Mouse (Mus musculus) CH12.LX (cell line): ENCODE measurements around the gene Clec4b1. TPM values are rescaled to one million over a fixed set of nuclear protein-coding genes. Genes with fewer than 3 reads are reported as not detected.
A peak's percentile ranks its signal among the peaks of the same experiment; 100 is the strongest.
"Not testable (repeated sequence)": the region's sequence is repeated elsewhere in the genome, so short reads cannot be mapped to it uniquely, and the experiment has no call there.

ENCODE experiments used
- DNase-seq: peaks from one replicate; pipeline ENCODE4 v3.0.0-alpha.2; 2013; ENCODE audit errors: extremely low read depth
- H3K27ac ChIP-seq: 2 replicates; pipeline ENCODE4 v1.5.1; 2012; ENCODE audit warnings: low read depth, mild to moderate bottlenecking, control low read depth, moderate library complexity; ENCODE audit not compliant: insufficient read depth
- H3K27me3 ChIP-seq: replicated peaks from 2 replicates; pipeline ENCODE3; 2012; ENCODE audit warnings: inconsistent platforms
- H3K36me3 ChIP-seq, 2 experiments: replicated peaks in 1 of 2; 2 replicates each; pipeline versions ENCODE3 to v1.6.1; 2012; ENCODE audit warnings: inconsistent platforms in 1 of 2, low read length in 1 of 2, mild to moderate bottlenecking in 1 of 2, mixed read lengths in 1 of 2, moderate library complexity in 1 of 2; ENCODE audit not compliant: control insufficient read depth in 1 of 2, insufficient read depth in 1 of 2
- H3K4me1 ChIP-seq, 2 experiments: 2 replicates each; pipeline ENCODE4 v1.6.1; 2012; ENCODE audit warnings: inconsistent platforms in 1 of 2, moderate library complexity in 1 of 2; ENCODE audit not compliant: insufficient read depth in 2 of 2, control insufficient read depth in 1 of 2
- H3K4me2 ChIP-seq: 2 replicates; pipeline ENCODE4 v1.6.1; 2012; ENCODE audit warnings: low read depth, mild to moderate bottlenecking, control low read depth; ENCODE audit not compliant: poor library complexity, insufficient read depth, severe bottlenecking
- H3K4me3 ChIP-seq, 3 experiments: fragments of 150-350 bp in 1 of 3; sonication (generic) in 1 of 3; replicated peaks in 1 of 3; 2 replicates each; pipeline versions ENCODE3 to v1.5.1; 2011 to 2012; ENCODE audit warnings: low read depth in 2 of 3, low read length in 2 of 3, mild to moderate bottlenecking in 2 of 3, moderate library complexity in 2 of 3, control low read depth in 1 of 3, improper control_type of control experiment in 1 of 3, inconsistent platforms in 1 of 3, mixed read lengths in 1 of 3; ENCODE audit not compliant: poor library complexity in 1 of 3
- H3K79me2 ChIP-seq: replicated peaks from 2 replicates; pipeline ENCODE4 v1.6.1; 2012; ENCODE audit warnings: mild to moderate bottlenecking, moderate library complexity; ENCODE audit not compliant: control insufficient read depth, poor library complexity, insufficient read depth, severe bottlenecking; ENCODE audit errors: extremely low read depth
- H3K9ac ChIP-seq: 2 replicates; pipeline ENCODE4 v1.6.1; 2012; ENCODE audit warnings: low read depth, mild to moderate bottlenecking, control low read depth, moderate library complexity; ENCODE audit not compliant: insufficient read depth
- H3K9me3 ChIP-seq: replicated peaks from 2 replicates; pipeline ENCODE3; 2012; ENCODE audit warnings: low read length, inconsistent platforms, mixed read lengths
- CHD1 ChIP-seq: IDR thresholded peaks from 2 replicates; pipeline ENCODE4 v1.6.1; 2012; ENCODE audit warnings: low read depth, low read length, improper control_type of control experiment, inconsistent platforms
- CHD2 ChIP-seq: IDR thresholded peaks from 2 replicates; pipeline ENCODE4 v1.6.1; 2011; ENCODE audit warnings: low read length, improper control_type of control experiment
- CTCF ChIP-seq, 2 experiments: IDR thresholded peaks in 1 of 2; conservative IDR thresholded peaks in 1 of 2; 2 replicates each; pipeline ENCODE4 v1.5.1; 2011 to 2012; ENCODE audit warnings: low read depth in 2 of 2, low read length in 2 of 2, improper control_type of control experiment in 1 of 2, inconsistent platforms in 1 of 2, mild to moderate bottlenecking in 1 of 2, moderate library complexity in 1 of 2
- E2F4 ChIP-seq: IDR thresholded peaks from 2 replicates; pipeline ENCODE4 v1.6.1; 2011; ENCODE audit warnings: low read depth, low read length, improper control_type of control experiment; ENCODE audit not compliant: insufficient replicate concordance
- ETS1 ChIP-seq: conservative IDR thresholded peaks from 2 replicates; pipeline ENCODE4 v1.6.1; 2012; ENCODE audit warnings: low read depth, mild to moderate bottlenecking, inconsistent platforms, low read length, improper control_type of control experiment, moderate library complexity
- GABPA ChIP-seq: IDR thresholded peaks from 2 replicates; pipeline ENCODE4 v1.6.1; 2012; ENCODE audit warnings: low read depth, low read length, improper control_type of control experiment, inconsistent platforms; ENCODE audit not compliant: insufficient replicate concordance
- HCFC1 ChIP-seq: IDR thresholded peaks from 2 replicates; pipeline ENCODE4 v1.6.1; 2012; ENCODE audit warnings: low read depth, mild to moderate bottlenecking, inconsistent platforms, low read length, improper control_type of control experiment
- JUND ChIP-seq: conservative IDR thresholded peaks from 2 replicates; pipeline ENCODE4 v1.6.1; 2011; ENCODE audit warnings: low read depth, low read length, improper control_type of control experiment
- KAT2A ChIP-seq: IDR thresholded peaks from 2 replicates; pipeline ENCODE4 v1.6.1; 2012; ENCODE audit warnings: low read length, improper control_type of control experiment, inconsistent platforms; ENCODE audit not compliant: insufficient replicate concordance
- MAX ChIP-seq: IDR thresholded peaks from 2 replicates; pipeline ENCODE4 v1.6.1; 2011; ENCODE audit warnings: low read length, improper control_type of control experiment
- MEF2A ChIP-seq: IDR thresholded peaks from 2 replicates; pipeline ENCODE4 v1.6.1; 2014; ENCODE audit warnings: low read depth, mild to moderate bottlenecking, inconsistent platforms, low read length, improper control_type of control experiment, borderline replicate concordance
- MXI1 ChIP-seq: IDR thresholded peaks from 2 replicates; pipeline ENCODE4 v1.6.1; 2011; ENCODE audit warnings: mild to moderate bottlenecking, low read depth, low read length, improper control_type of control experiment
- MYC ChIP-seq: IDR thresholded peaks from 2 replicates; pipeline ENCODE4 v1.6.1; 2011; ENCODE audit warnings: low read depth, mild to moderate bottlenecking, improper control_type of control experiment, low read length
- NRF1 ChIP-seq: IDR thresholded peaks from 2 replicates; pipeline ENCODE4 v1.6.1; 2014; ENCODE audit warnings: low read depth, mild to moderate bottlenecking, inconsistent platforms, low read length, improper control_type of control experiment, moderate library complexity
- PAX5 ChIP-seq: IDR thresholded peaks from 2 replicates; pipeline ENCODE4 v1.6.1; 2012; ENCODE audit warnings: low read length, inconsistent platforms, mixed read lengths
- POLR2A ChIP-seq: IDR thresholded peaks from 2 replicates; pipeline ENCODE4 v1.6.1; 2011; ENCODE audit warnings: low read depth, mild to moderate bottlenecking, improper control_type of control experiment, low read length
- RAD21 ChIP-seq: IDR thresholded peaks from 2 replicates; pipeline ENCODE4 v1.6.1; 2011; ENCODE audit warnings: low read depth, mild to moderate bottlenecking, low read length, improper control_type of control experiment, moderate library complexity
- RCOR1 ChIP-seq: conservative IDR thresholded peaks from 2 replicates; pipeline ENCODE4 v1.6.1; 2012; ENCODE audit warnings: low read depth, mild to moderate bottlenecking, inconsistent platforms, low read length, improper control_type of control experiment
- SIN3A ChIP-seq: IDR thresholded peaks from 2 replicates; pipeline ENCODE4 v1.6.1; 2012; ENCODE audit warnings: low read length, improper control_type of control experiment, inconsistent platforms
- SMC3 ChIP-seq: IDR thresholded peaks from 2 replicates; pipeline ENCODE4 v1.6.1; 2011; ENCODE audit warnings: low read depth, low read length, improper control_type of control experiment
- TBP ChIP-seq: conservative IDR thresholded peaks from 2 replicates; pipeline ENCODE4 v1.6.1; 2011; ENCODE audit warnings: low read depth, low read length, improper control_type of control experiment
- UBTF ChIP-seq: IDR thresholded peaks from 2 replicates; pipeline ENCODE4 v1.6.1; 2012; ENCODE audit warnings: low read depth, mild to moderate bottlenecking, inconsistent platforms, low read length, improper control_type of control experiment, moderate library complexity
- USF2 ChIP-seq: conservative IDR thresholded peaks from 2 replicates; pipeline ENCODE4 v1.6.1; 2011; ENCODE audit warnings: low read depth, low read length, improper control_type of control experiment
- ZC3H11A ChIP-seq: IDR thresholded peaks from 2 replicates; pipeline ENCODE4 v1.6.1; 2012; ENCODE audit warnings: low read depth, mild to moderate bottlenecking, inconsistent platforms, low read length, improper control_type of control experiment
- ZMIZ1 ChIP-seq: IDR thresholded peaks from 2 replicates; pipeline ENCODE4 v1.6.1; 2012; ENCODE audit warnings: low read depth, mild to moderate bottlenecking, inconsistent platforms, low read length, improper control_type of control experiment
- dilution Hi-C: fragments of 300-500 bp; cut with MboI; formaldehyde crosslinking; loops from 2 replicates; pipeline ENCODE4 v1.14.3; 2020; ENCODE audit warnings: low sequenced_read_pairs; ENCODE audit not compliant: extremely low pct_unique_long_range_greater_than_20kb, extremely low pct_ligation_motif_present
- in situ Hi-C: fragments of 300-500 bp; cut with MboI; formaldehyde crosslinking; loops from 3 replicates; pipeline ENCODE4 v1.14.3; 2019; ENCODE audit warnings: low sequenced_read_pairs, low pct_ligation_motif_present, low pct_unique_long_range_greater_than_20kb, mixed read lengths
- polyA plus RNA-seq: library from polyadenylated mRNA; unstranded; fragments of >175 nt; gene quantifications from 2 replicates; pipeline ENCODE4 v1.2.1, GENCODE M21; 2012; ENCODE audit warnings: low read depth; ENCODE audit not compliant: insufficient read length
- total RNA-seq, 2 experiments: library from RNA; depleted of rRNA; stranded (reverse); fragments of 300-350 nt in 1 of 2; fragments of >200 nt in 1 of 2; gene quantifications; 2 replicates each; pipeline ENCODE4 v1.2.3; 2012 to 2014

The Clec4b1 gene
- total RNA-seq (2012; rRNA removed) (not detected in 2 replicates), total RNA-seq (2014; rRNA removed) (not detected in 2 replicates), polyA plus RNA-seq (not detected in 2 replicates)

GRCm38 (mm10) chr6:123049742-123050372 is at the start of gene Clec4b1:
TSS of gene Clec4b1 (plus strand) at chr6:123049962.
- Histone ChIP-seq H3K9me3 (no peaks in the 10 kb centered on the region), H3K4me3 (no peak within 1 kb of the TSS), H3K4me2 (no peak within 1 kb of the TSS; the same call in 1 of the 2 replicates), H3K27me3 (peaks cover 28% of the 10 kb centered on the region), H3K27ac (no peak within 1 kb of the TSS), H3K36me3 (no peaks in the 10 kb centered on the region)
- DNase-seq: no peak
- dilution Hi-C loops: no loop called here
- in situ Hi-C loops: no loop called here
- TF ChIP-seq MEF2A (no peak), RAD21 (no peak), MYC (no peak), ZC3H11A (no peak), CHD1 (no peak), PAX5 (no peak), NRF1 (no peak), E2F4 (no peak), ZMIZ1 (no peak), ETS1 (no peak)
- TF ChIP-seq, all 38 proteins: peak for 0
- no peaks in the 10 kb centered on the region for H3K79me2 ChIP-seq
- 0 out of 4 replicates have a peak, but pooled peaks cover 0 to 2% of the 10 kb centered on the region in 2 experiments for H3K4me1 ChIP-seq
- no peak within 1 kb of the TSS for H3K9ac ChIP-seq

- H3K79me2 ChIP-seq, DNase-seq, H3K9ac ChIP-seq, H3K4me2 ChIP-seq, H3K9me3 ChIP-seq, H3K4me1 ChIP-seq, H3K27ac ChIP-seq, dilution Hi-C loops, H3K4me3 ChIP-seq, H3K36me3 ChIP-seq, H3K27me3 ChIP-seq: not testable (repeated sequence)
- in situ Hi-C loops: loop anchor here (10.0 kb wide), 1 partner anchor 110 kb away; no protein-coding TSS in a partner anchor
These were observed 45.1 kb upstream of the Clec4b1 start for GRCm38 (mm10) chr6:123004696-123005095.

GRCm38 (mm10) chr6:123005591-123005990 is 44.2 kb upstream of the Clec4b1 start:
- no peaks in the 10 kb centered on the region for H3K79me2 ChIP-seq
- H3K36me3 ChIP-seq: no peaks in the 10 kb centered on the region
- no peaks in the 10 kb centered on the region for H3K9me3 ChIP-seq
- no peaks in the 10 kb centered on the region for H3K4me1 ChIP-seq
- no peak overlapping the region for H3K4me2 ChIP-seq
- peak; percentile 30 for DNase-seq
- no peak overlapping the region for H3K27ac ChIP-seq
- no peak overlapping the region for H3K9ac ChIP-seq
- no peak overlapping the region for H3K4me3 ChIP-seq
- peaks cover 4% of the 10 kb centered on the region for H3K27me3 ChIP-seq
- in situ Hi-C loops (loop anchor here (10.0 kb wide), 1 partner anchor 111 kb away; no protein-coding TSS in a partner anchor), dilution Hi-C loops (no loop called here)
- TF ChIP-seq SIN3A: no peak
- no peak for TF ChIP-seq MAX
- no peak for TF ChIP-seq JUND
- TF ChIP-seq KAT2A: no peak
- no peak for TF ChIP-seq TBP
- TF ChIP-seq NRF1: no peak
- no peak for TF ChIP-seq MYC
- no peak for TF ChIP-seq HCFC1
- TF ChIP-seq E2F4: no peak
- no peak for TF ChIP-seq MXI1
- TF ChIP-seq CTCF (conservative IDR thresholded peaks at IDR 0.05 in 1 of 2, IDR thresholded peaks at IDR 0.05 in 1 of 2; ENCODE audit: low read depth in 2 of 2, low read length in 2 of 2): peak; percentile 10 to 75; a peak in 2 of 4 replicates
- no peak for TF ChIP-seq CHD2
- no peak for TF ChIP-seq USF2
- no peak for TF ChIP-seq RCOR1
- TF ChIP-seq POLR2A: no peak
- peak; percentile 77 for TF ChIP-seq SMC3
- no peak for TF ChIP-seq GABPA
- TF ChIP-seq RAD21: peak; percentile 71
- TF ChIP-seq UBTF: no peak
